Mouse (Mus musculus) urinary bladder, postnatal 36 days (tissue): ENCODE data around the gene Ifnar1.
A peak's percentile ranks its signal among the peaks of the same experiment; 100 is the strongest.

Experiments
- DNase-seq, 2 experiments: peaks; one replicate each; pipeline ENCODE4 v3.0.0; 2022; ENCODE audit warnings: low spot score in 2 of 2, mixed read lengths in 1 of 2

Gene Ifnar1

DNA sequence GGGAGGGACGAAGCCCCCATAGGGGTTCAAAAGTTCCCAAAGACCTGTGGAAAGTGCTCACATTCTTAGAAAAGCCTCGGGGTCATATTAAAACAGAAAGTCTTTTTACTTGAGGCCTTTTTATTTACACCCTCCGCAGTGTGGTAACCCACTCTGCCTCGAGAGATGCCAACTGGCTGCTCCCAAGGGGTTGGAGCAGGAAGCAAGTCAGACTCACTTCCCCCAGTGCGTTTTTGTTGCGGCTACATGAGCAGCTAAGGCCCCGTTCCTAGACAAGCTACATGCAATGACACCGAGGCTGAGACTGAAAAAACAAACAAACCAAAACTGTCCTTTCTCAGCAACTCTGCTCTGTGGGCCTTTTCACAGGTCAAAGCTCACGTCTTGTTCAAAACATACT is 53.5 kb downstream of the Ifnar1 start:
- DNase-seq, result no peak

- DNase-seq, result no peak
Observed at GRCm38 (mm10) chr16:91541573-91542081, 56.6 kb downstream of the Ifnar1 start.

- no peak for DNase-seq
Observed at GRCm38 (mm10) chr16:91543619-91544018, 58.6 kb downstream of the Ifnar1 start.

DNA sequence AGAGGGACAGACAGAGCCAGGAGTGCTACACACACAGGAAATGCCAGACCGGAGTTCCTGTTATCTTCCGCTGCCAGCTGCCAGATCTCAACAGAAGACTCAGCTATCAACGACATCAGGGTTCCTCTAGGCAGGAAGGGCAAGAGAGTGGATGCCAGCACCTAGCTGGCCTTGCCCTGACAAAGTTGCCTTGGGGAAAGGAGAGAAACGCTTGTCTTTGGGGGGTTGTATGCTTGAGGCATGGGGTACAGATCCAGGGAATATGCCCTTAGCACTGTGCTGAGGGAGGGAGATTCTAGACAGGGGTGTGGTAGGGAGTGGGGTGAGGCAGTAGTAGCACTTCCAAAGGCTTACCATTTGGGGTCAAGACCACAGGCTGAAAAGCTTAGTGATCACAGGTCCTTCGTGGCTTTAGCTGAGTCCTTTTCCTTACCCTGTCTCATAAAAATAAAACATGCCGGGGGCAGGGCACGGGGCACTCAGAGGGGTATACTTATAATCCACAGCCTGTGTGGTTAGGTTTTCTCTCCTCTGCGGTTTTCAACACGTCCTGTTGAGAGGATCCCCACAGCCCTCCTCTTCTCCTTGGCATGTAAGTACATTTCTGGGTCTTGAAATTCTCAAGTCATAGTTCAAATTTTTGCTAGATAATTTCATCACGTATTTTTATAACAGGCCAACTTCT is 60.7 kb downstream of the Ifnar1 start:
- DNase-seq, result no peak

- DNase-seq, result no peak
Observed at GRCm38 (mm10) chr16:91546391-91546835, 61.4 kb downstream of the Ifnar1 start.

DNA sequence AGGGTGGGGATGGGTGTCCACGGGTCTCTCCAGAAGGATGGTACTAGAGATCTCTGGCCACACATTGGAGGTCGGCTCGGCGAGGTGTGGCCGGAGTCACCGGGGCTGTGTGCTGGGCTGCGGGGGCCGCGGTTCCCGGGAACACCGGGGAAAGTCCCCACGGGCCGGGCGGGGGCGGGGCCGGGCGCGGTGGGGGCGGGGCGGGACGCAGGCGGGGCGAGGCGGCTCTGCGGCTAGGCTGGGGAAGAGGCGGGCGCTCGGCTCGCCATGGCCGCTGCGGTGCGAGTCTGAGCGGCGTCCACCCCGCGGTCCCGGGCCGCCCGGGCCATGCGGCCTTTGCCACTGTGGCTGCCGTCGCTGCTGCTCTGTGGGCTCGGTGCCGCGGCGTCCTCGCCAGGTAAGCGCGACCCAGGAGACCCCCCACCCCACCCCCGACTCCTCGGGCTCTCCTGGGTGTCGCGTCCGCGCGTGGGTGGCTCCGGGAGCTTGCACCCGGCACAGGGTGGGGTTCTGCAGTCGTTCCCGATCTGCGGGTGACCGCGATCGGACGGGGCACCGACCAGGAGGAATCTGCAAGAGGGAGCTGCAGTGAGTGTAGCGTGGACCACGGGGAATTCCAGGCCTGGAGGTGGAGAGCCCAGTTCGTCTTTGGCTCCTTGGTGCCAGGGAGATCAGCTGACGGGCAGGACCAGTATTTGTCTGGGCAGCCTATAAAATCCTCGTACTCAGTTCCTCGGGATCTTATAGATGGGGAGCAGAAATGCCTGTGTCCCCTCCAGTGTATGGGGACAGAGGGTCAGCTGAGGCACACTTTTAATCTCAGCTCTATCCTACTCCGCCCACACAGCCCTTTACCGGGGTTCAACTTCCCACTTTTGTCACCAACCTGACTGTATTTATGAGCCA is 62.1 kb downstream of the Ifnar1 start, which contains the start of gene Ifngr2:
TSS of gene Ifngr2 (plus strand) at position 237 of the 906 bp plus-strand sequence.
- peak in 1 of 2 experiments; percentile 61 for DNase-seq

GRCm38 (mm10) chr16:91547974-91548373 is 62.9 kb downstream of the Ifnar1 start:
- no peak for DNase-seq

DNA sequence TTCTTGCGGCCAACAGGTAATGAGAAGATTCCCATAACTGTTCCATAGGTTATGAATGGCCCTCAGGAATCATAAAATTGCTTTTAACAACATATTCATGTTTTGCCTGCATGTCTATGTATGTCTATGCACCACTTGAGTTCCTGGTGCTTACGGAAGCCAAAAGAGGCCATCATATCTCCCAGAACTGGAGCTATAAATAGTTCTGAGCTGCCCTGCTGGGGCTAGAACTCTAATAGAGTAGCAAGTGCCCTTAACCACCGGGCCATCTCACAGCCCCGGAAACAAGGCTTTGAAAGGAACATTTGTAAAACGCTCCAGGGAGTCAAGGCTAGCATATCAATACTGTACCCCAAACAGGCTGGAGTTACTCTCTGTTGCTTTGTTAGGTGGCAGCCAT is 63.5 kb downstream of the Ifnar1 start:
- no peak for DNase-seq

GRCm38 (mm10) chr16:91548996-91549395 is 64.0 kb downstream of the Ifnar1 start:
- DNase-seq, result no peak

DNA sequence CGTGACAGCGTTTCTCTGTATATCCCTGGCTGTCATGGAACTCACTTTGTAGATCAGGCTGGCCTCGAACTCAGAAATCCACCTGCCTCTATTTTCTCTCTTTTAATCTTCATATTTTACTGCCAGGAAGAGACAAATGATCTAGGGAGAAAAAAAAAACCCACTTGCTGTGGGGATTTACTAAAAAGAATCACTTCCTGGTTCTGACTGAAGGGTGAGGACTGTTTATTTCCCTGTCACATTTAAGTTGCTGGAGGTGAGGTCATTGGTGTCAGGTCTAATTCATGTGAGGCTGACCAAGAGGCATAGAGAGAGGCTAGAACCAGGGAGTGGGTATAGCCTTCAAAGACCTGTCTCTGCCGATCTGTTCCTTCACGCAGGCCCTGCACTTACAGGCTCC is 64.6 kb downstream of the Ifnar1 start:
- no peak for DNase-seq

- no peak for DNase-seq
Observed at GRCm38 (mm10) chr16:91551081-91551524, 66.1 kb downstream of the Ifnar1 start.

DNA sequence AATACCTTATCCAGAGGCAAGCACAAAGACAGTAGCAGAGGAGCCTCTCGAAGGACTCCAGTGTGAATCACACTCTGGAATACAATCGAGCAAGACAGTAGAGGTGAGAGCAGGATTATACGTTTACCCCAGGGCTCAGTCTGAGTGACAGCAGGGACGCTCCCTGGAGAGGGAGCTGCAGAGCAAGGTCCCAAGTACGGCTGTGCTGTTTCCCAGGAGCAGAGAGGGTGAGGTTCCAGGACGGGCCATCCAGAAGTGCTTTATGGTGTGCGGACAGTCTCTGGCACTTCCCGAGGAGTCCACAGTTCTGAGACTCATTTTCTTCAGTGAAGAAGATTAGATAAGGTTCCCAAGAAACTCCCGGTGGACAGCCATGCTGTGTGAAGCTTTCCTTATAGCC is 67.0 kb downstream of the Ifnar1 start:
- DNase-seq, result no peak

DNA sequence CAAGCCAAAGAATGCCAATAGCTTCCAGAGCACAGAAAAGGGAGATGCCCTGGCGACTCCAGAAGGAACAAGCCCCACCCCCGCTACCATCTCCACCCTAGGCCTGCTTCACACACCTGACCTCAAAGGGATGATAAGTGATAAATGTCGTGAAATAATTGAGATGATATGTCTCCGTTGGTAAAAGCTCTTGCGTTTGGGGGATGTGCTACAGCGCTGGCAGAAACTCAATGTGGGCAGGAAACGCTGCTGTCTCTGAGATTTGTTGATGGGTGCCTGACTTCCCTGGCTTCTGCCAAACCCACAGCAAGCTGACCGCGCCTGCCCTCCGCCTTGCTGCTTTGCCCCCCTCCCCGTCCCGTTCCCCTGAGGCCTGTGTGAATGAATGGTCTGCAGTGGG is 68.6 kb downstream of the Ifnar1 start:
- no peak for DNase-seq

GRCm38 (mm10) chr16:91555017-91555605 is 70.1 kb downstream of the Ifnar1 start:
- DNase-seq, result no peak

GRCm38 (mm10) chr16:91556659-91557058 is 71.6 kb downstream of the Ifnar1 start:
- no peak for DNase-seq
